Mouse (Mus musculus) myocyte (in vitro differentiated cells): ENCODE measurements at regions not wholly inside any gene's neighbourhood (a gene's known extent, or its start where the extent isn't known, plus 50 kb on each side); places are given as distances from the start of the nearest gene placed in this dataset.

Experiments
- H3K27me3 ChIP-seq: one replicate; pipeline ENCODE4 v1.6.1; 2011; ENCODE audit not compliant: control insufficient read depth, insufficient read depth, insufficient read length
- H3K36me3 ChIP-seq: one replicate; pipeline ENCODE4 v1.6.1; 2011; ENCODE audit not compliant: control insufficient read depth, insufficient read depth
- H3K4me2 ChIP-seq: one replicate; pipeline ENCODE4 v1.6.1; 2011; ENCODE audit warnings: low read depth, control low read depth
- H3K4me3 ChIP-seq: one replicate; pipeline ENCODE4 v1.5.1; 2011; ENCODE audit warnings: mild to moderate bottlenecking, control low read depth, moderate library complexity
- H3K79me2 ChIP-seq: one replicate; pipeline ENCODE4 v1.6.1; 2011; ENCODE audit not compliant: control insufficient read depth, insufficient read depth
- H3ac ChIP-seq: one replicate; pipeline ENCODE4 v1.6.1; 2011; ENCODE audit not compliant: control insufficient read depth, insufficient read length
- CEBPB ChIP-seq: IDR thresholded peaks from 2 replicates; pipeline ENCODE4 v1.6.1; 2011; ENCODE audit warnings: mild to moderate bottlenecking, moderate library complexity; ENCODE audit not compliant: poor library complexity, insufficient read depth, severe bottlenecking
- E2F4 ChIP-seq: IDR thresholded peaks from one replicate; pipeline ENCODE4 v1.6.1; 2011; ENCODE audit warnings: mild to moderate bottlenecking, control low read depth, moderate library complexity; ENCODE audit not compliant: insufficient read depth
- MAX ChIP-seq: IDR thresholded peaks from one replicate; pipeline ENCODE4 v1.6.1; 2011; ENCODE audit warnings: low read depth, mild to moderate bottlenecking, control low read depth
- MYOD1 ChIP-seq, 3 experiments: IDR thresholded peaks; one replicate each; pipeline ENCODE4 v1.6.1; 2011; ENCODE audit warnings: control low read depth in 2 of 3, low read depth in 2 of 3, mild to moderate bottlenecking in 2 of 3, moderate library complexity in 1 of 3; ENCODE audit not compliant: insufficient read length in 2 of 3, control insufficient read depth in 1 of 3
- MYOG ChIP-seq, 3 experiments: IDR thresholded peaks; one replicate each; pipeline ENCODE4 v1.6.1; 2011; ENCODE audit warnings: control low read depth in 2 of 3, low read depth in 2 of 3, mild to moderate bottlenecking in 2 of 3; ENCODE audit not compliant: insufficient read length in 2 of 3, control insufficient read depth in 1 of 3, insufficient read depth in 1 of 3
- POLR2A ChIP-seq: IDR thresholded peaks from one replicate; pipeline ENCODE4 v1.6.1; 2011; ENCODE audit warnings: low read depth, mild to moderate bottlenecking, control low read depth, moderate library complexity; ENCODE audit not compliant: insufficient read length
- POLR2AphosphoS2 ChIP-seq: IDR thresholded peaks from one replicate; pipeline ENCODE4 v1.6.1; 2011; ENCODE audit warnings: low read depth, control low read depth; ENCODE audit not compliant: insufficient read length
- REST ChIP-seq: IDR thresholded peaks from one replicate; pipeline ENCODE4 v1.6.1; 2011; ENCODE audit warnings: mild to moderate bottlenecking, control low read depth, moderate library complexity; ENCODE audit not compliant: insufficient read depth, insufficient read length
- SRF ChIP-seq: IDR thresholded peaks from one replicate; pipeline ENCODE4 v1.6.1; 2011; ENCODE audit warnings: low read depth; ENCODE audit not compliant: control insufficient read depth, insufficient read length
- TCF12 ChIP-seq: IDR thresholded peaks from one replicate; pipeline ENCODE4 v1.6.1; 2011; ENCODE audit warnings: mild to moderate bottlenecking, control low read depth; ENCODE audit not compliant: poor library complexity, insufficient read depth, severe bottlenecking
- TCF3 ChIP-seq: IDR thresholded peaks from one replicate; pipeline ENCODE4 v1.6.1; 2011; ENCODE audit warnings: low read depth, control low read depth; ENCODE audit not compliant: insufficient read length
- USF1 ChIP-seq: IDR thresholded peaks from one replicate; pipeline ENCODE4 v1.6.1; 2011; ENCODE audit warnings: low read depth, mild to moderate bottlenecking, control low read depth, moderate library complexity

DNA sequence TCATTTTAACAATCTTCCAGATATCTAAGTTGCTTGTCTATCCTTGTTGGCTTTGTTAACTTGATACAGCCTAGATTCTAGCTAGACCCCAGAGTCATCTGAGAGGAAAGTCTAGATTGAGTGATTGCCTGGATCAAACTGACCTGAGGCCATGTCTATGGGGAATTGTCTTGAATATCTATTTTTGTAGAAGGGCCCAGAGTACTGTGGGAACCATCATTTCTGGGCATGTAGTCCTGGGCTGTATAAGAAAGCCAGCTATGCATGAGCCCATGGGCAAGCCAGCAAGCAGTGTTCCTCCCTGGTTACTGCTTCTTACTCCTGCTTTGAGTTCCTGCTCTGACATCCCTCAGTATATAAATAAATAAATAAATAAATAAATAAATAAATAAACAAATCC, 199.7 kb upstream of the Tle3 start:
- peaks cover 25% of the 10 kb centered on the region for H3K27me3 ChIP-seq
- H3K4me2 ChIP-seq: no peak overlapping the region
- H3K36me3 ChIP-seq: no peaks in the 10 kb centered on the region
- H3K79me2 ChIP-seq: no peaks in the 10 kb centered on the region
- TF ChIP-seq MYOD1 (IDR thresholded peaks at IDR 0.05; ENCODE audit: control insufficient read depth in 1 of 3, insufficient read length in 2 of 3, low read depth in 2 of 3): no peak
- no peak overlapping the region for H3K4me3 ChIP-seq
- H3ac ChIP-seq: no peak overlapping the region

DNA sequence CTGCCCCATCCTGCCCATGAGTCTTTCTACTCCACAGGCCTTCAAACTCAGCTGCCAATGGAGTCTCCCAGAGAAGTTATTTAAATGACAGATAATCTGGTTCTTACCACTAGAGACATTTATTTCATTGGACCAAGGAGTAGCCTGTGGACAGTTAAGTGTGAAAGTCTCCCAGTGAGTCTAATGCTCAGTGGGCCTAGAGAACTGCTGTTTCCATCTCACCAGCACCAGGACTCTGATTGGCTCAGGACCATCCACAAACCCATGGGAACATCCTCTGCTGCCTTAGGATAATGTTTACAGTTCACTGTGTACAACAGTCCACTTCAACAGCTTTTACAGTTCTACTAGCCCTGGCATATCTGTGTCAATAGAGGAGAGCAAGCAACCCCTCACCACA, 198.6 kb upstream of the Tle3 start:
- H3K79me2 ChIP-seq: no peaks in the 10 kb centered on the region
- TF ChIP-seq CEBPB: no peak
- TF ChIP-seq REST: no peak
- TF ChIP-seq TCF12: no peak
- TF ChIP-seq E2F4: no peak
- TF ChIP-seq MAX: no peak
- no peak for TF ChIP-seq POLR2AphosphoS2
- TF ChIP-seq SRF: no peak
- no peak for TF ChIP-seq MYOG (IDR thresholded peaks at IDR 0.05; ENCODE audit: control insufficient read depth in 1 of 3, insufficient read depth in 1 of 3, insufficient read length in 2 of 3, low read depth in 2 of 3)
- no peak for TF ChIP-seq TCF3
- no peak for TF ChIP-seq POLR2A
- TF ChIP-seq MYOD1 (IDR thresholded peaks at IDR 0.05; ENCODE audit: control insufficient read depth in 1 of 3, insufficient read length in 2 of 3, low read depth in 2 of 3): no peak
- TF ChIP-seq USF1: no peak
- H3K4me2 ChIP-seq: no peak overlapping the region
- no peak overlapping the region for H3K4me3 ChIP-seq
- no peak overlapping the region for H3ac ChIP-seq
- peaks cover 21% of the 10 kb centered on the region for H3K27me3 ChIP-seq
- H3K36me3 ChIP-seq: no peaks in the 10 kb centered on the region

DNA sequence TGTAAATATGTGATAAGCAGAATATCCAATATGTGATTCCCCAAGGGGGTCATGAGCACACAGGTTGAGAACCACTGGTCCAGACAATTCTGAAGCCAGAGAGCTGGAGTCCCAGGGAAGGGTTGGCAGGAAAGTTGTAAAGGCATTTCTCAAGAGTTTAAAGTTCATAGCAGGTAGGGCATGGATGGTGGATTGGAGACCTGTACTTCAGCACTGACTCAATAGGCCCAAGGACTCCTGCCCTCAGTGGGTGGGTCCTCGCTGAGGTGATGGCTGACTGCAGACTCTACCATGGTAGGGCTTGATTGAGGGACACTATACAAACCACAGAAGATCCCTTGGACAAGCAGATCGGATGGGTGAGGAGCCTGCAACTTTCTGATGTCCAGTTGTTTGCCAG, 196.8 kb upstream of the Tle3 start:
- H3K4me3 ChIP-seq: no peak overlapping the region
- H3K79me2 ChIP-seq: no peaks in the 10 kb centered on the region
- TF ChIP-seq POLR2AphosphoS2 (no peak), SRF (no peak), E2F4 (no peak), TCF12 (no peak), USF1 (no peak), TCF3 (no peak), MYOD1 (IDR thresholded peaks at IDR 0.05; ENCODE audit: control insufficient read depth in 1 of 3, insufficient read length in 2 of 3, low read depth in 2 of 3) (no peak), MYOG (IDR thresholded peaks at IDR 0.05; ENCODE audit: control insufficient read depth in 1 of 3, insufficient read depth in 1 of 3, insufficient read length in 2 of 3, low read depth in 2 of 3) (no peak), MAX (no peak), REST (no peak), CEBPB (no peak)
- no peak overlapping the region for H3ac ChIP-seq
- peaks cover 21% of the 10 kb centered on the region for H3K27me3 ChIP-seq
- no peak overlapping the region for H3K4me2 ChIP-seq
- no peaks in the 10 kb centered on the region for H3K36me3 ChIP-seq

- Histone ChIP-seq H3K79me2 (no peaks in the 10 kb centered on the region), H3K27me3 (peaks cover 30% of the 10 kb centered on the region), H3ac (no peak overlapping the region), H3K36me3 (no peaks in the 10 kb centered on the region), H3K4me3 (no peak overlapping the region), H3K4me2 (no peak overlapping the region)
- no peak for TF ChIP-seq MYOD1 (IDR thresholded peaks at IDR 0.05; ENCODE audit: control insufficient read depth in 1 of 3, insufficient read length in 2 of 3, low read depth in 2 of 3)
- no peak for TF ChIP-seq POLR2AphosphoS2
- no peak for TF ChIP-seq E2F4
- no peak for TF ChIP-seq MYOG (IDR thresholded peaks at IDR 0.05; ENCODE audit: control insufficient read depth in 1 of 3, insufficient read depth in 1 of 3, insufficient read length in 2 of 3, low read depth in 2 of 3)
- no peak for TF ChIP-seq POLR2A
- no peak for TF ChIP-seq USF1
- TF ChIP-seq TCF12: no peak
- no peak for TF ChIP-seq SRF
Observed at GRCm38 (mm10) chr9:61176856-61177255, 195.3 kb upstream of the Tle3 start.

- Histone ChIP-seq H3K27me3 (peaks cover 14% of the 10 kb centered on the region), H3K36me3 (no peaks in the 10 kb centered on the region), H3K4me3 (no peak overlapping the region)
Observed at GRCm38 (mm10) chr9:61186541-61187420, 185.4 kb upstream of the Tle3 start.

More at GRCm38 (mm10) chr9:61186541-61187420, 185.4 kb upstream of the Tle3 start:
- no peak overlapping the region for H3K4me2 ChIP-seq
- no peaks in the 10 kb centered on the region for H3K79me2 ChIP-seq
- H3ac ChIP-seq: no peak overlapping the region
- no peak for TF ChIP-seq POLR2A
- no peak for TF ChIP-seq MAX
- TF ChIP-seq TCF12: no peak
- TF ChIP-seq POLR2AphosphoS2: no peak
- TF ChIP-seq MYOD1 (IDR thresholded peaks at IDR 0.05; ENCODE audit: control insufficient read depth in 1 of 3, insufficient read length in 2 of 3, low read depth in 2 of 3): no peak
- no peak for TF ChIP-seq USF1
- TF ChIP-seq MYOG (IDR thresholded peaks at IDR 0.05; ENCODE audit: control insufficient read depth in 1 of 3, insufficient read depth in 1 of 3, insufficient read length in 2 of 3, low read depth in 2 of 3): no peak
- no peak for TF ChIP-seq CEBPB
- no peak for TF ChIP-seq SRF
- no peak for TF ChIP-seq E2F4
- no peak for TF ChIP-seq TCF3
